Mouse (Mus musculus) CD4-positive, CD25-positive, alpha-beta regulatory T cell, adult 2 months (primary cell): ENCODE results near the gene Plcxd2.

Source experiments
- DNase-seq: peaks from one replicate; pipeline ENCODE4 v3.0.0-alpha.2; 2012; ENCODE audit warnings: low read depth, low spot score

The Plcxd2 gene

DNA sequence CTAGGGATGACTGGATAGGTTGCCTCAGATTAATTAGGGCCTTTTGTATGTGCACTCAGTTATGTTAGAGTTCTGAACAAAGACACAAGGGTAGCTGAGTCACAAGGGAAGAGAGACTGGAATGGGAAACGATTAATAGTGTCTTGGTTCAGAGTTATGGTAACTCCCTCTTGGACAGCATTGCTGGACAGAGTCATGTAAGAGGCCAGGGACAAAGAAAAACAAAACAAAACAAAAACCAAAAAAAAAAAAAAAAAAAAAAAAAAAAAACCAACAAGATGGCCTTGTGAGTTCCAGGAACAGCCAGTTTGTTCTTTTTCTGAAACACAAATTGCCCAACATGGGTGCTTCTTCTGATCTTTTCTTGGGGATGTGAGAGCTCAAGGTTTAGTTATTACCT lies 23.8 kb downstream of the Plcxd2 start:
- DNase-seq, result no peak

DNA sequence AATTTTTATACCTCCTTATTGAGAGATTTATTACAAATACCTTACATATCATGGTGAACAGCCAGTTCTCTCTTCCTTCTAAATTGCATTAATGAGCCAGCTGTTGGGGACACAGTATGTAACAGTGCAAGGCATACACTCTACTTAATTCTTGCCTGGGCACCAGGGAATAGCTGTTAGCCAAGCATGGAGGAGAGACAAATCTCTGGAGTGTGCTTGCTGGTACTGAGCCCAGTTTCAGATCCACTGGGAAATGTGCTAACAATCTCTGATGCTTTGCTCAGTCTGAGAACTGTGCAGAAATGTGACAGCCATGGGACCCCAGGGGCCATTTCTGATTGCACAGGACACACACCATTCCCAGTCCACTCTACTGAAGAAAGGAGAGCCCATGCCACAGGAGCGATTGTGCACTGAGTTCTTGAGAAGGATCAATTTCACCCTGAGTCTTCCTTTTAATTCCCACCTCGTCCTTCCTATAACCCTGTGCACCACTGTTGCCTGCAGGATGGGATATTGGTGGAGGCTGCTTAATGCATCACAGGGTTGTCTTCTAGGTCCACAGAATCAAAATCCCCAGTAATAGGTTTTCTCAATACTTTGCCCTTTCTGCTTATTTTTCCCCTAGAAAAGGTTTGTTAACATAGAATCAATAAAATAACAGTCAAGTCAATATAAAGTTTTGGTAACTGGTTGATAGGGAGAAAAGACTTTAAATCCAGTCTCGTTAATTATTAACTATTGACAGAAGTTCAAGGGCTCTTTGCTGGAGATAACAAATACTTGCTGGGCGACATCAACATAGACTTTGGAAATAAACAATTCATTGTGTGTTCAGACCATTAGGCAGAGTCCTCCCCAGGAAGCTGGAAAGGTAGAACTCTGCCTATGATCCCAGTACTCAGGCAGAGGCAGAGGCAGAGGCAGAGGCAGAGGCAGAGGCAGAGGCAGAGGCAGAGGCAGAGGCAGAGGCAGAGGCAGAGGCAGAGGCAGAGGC lies 25.1 kb downstream of the Plcxd2 start:
- no peak for DNase-seq

DNA sequence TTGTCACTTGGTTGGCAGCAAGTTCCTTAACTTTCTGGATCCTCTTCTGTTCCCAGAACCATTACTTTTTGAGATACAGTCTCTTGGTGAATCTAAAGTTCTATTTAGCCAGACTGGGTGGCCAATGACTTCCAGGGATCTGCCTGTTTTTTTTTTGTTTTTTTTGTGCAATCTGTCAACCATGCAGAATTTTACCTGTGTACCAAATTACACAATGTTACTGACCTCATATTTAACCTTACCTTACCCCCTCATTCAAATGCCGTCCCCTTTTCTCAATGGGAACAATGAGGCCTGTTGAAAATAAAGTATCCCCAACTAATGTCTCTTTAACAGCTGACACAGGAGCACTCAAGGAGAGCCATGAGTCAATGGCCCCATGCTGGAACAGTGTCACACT lies 33.8 kb downstream of the Plcxd2 start:
- DNase-seq, result no peak

DNA sequence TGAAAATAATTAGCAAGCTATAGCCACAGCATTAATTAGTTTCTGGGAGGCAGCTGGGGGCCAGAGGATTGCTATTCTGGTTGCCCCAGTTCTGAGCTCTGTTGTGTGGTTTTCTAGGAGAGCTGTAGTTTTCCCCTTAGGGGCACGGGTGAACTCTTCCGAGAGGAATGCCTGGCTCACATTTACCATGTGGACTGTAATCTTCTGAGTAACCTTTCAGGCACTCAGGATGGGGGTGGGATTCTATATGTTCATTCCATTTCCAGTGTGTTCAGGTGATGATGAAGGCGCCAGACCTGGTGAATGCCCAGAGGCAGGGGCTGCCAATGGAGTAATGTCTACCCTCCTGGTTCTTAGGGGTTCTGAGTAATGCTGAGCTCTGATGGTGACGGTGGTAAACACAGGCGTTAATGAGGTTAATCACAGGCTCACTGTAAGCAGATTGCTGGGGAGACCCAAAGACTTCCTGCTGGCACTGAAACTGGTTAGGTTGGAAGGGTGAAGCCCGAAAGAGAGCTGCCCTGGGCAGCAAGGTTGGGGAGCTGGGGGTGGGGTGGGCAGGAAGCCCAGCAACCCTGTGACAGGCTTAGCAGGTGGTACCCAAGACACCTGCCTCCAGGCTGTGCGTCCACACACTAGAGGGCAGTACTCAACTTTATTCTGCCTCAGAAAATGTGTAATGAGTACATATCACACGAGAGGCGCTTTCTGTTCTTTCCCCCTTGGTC lies 35.9 kb downstream of the Plcxd2 start:
- peak; percentile 49 for DNase-seq

DNA sequence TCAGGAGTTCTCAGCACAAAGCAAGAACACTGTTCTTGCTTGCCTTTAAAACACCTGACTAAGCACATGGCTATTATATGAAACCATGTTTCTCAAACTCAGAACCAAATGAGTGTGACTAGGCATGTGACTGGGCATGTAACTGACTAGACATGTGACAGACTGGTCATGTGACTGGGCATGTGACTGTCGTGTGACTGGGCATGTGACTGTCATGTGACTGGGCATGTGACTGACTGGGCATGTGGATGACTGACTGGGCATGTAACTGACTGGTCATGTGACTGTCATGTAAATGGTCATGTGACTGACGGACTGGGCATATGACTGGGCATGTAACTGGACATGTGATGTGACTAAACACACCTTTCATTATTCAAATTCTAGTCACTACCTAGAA lies 39.8 kb downstream of the Plcxd2 start:
- peak; percentile 42 for DNase-seq

DNA sequence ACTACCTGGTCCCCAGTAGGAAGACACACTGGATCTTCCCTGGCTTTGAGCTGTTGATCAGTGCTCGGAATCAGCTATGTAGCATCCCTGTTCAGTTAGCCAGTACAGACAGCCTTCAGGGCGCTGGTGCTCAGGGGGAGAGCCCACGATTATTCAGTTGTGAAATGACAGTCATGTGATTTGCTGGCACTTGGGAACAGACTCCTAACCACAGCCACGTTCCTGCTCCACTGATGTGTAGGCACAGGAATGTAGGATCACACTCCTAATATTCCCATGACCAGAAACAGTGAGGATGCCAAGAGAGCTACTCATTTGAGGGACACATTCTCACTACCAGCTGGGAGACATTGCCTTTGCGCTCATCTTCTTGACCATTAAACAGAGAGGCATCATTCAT lies 41.3 kb downstream of the Plcxd2 start:
- DNase-seq, result no peak

DNA sequence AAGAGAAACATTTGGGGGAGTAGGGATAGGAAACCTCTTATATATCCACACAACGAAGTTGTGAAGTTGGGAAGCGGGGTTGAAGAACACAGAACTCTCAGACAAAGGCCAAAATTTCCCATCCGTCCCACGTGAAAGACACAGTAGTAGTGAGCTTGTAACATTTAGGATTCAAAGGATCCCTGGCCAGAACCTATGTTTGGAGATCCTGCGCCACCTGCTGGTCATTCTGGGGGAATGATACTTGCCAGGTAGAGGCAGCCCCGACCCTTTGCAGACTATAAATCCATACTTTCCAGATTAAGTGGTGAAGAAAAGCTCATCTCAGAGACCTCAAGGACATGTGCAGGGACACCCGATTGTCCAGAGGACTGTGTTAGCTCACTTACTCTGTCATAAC lies 42.5 kb downstream of the Plcxd2 start:
- peak; percentile 83 for DNase-seq

DNA sequence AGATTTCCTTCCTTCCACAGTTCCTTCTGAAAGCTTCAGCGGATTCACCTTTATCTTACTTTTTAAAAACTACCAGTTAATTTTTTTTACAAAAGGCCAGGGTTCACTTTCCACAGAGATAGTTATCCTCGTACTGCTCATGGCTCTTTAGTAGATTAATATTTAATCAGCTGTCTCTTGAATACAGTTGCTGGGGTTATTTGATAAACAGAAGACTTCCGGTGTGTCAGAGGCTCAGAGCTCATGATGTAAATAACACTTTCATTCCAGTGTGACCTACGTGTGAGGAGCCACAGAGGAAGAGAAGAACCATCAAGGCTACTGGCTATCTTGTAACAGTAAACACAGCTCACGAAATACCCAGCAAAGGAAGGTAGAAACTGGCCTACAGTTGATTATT lies 43.4 kb downstream of the Plcxd2 start:
- no peak for DNase-seq

DNA sequence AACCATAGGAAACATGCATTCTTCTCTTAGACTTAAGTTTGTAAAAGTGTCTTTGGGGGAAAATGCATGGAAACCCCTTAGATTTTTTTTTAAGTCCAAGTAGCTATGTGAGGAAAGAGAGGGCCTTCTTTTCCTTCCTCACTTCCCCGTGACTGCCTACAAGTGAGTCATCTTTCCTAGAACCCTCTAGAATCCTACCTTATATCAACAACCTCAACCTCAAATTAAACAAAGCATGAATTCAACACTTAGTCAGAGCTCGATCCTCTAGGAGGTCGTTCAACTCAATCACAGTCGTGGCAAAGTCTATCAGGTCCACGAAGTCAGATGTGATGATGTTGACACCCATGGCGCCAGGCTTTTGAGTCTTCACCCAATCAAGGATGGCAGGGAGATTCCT lies 45.2 kb downstream of the Plcxd2 start:
- DNase-seq, result no peak

DNA sequence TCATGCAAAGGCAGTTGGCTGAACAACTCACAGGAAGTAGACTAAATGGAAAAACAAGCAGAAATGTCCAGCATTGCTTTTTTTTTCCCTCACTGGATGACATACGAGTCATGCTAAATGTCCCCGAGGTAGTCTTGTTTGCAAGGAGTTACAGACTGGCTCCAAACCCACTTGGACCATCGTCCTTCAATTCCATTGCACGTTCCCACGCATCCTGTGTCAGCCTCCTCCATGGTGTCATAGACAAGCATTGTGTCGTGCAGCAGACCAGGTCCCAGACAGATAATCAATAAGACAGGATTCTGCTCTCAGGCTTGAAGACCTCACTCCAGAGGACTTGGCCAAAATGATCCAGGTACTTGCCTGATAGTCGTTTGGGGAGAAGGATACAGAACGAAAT lies 46.2 kb downstream of the Plcxd2 start:
- no peak for DNase-seq

DNA sequence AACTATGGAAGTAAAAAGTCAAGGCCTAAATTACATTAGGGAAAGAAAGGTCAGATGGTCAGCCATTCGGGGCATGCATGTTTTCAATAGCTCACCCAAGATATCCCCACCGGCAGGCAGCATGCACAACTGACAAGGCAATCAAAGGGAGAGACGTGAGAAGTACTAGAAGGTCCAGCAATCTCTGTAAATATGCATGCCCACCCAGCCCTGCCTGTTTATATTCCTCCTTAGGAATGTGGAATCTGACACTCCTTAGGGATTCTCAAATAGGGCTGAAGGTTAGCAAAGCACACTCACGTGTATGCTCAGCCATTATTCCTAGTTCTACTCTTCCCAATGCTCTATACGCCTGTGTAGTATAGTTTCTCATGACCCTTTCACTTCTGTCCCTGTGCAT lies 46.9 kb downstream of the Plcxd2 start:
- no peak for DNase-seq

DNA sequence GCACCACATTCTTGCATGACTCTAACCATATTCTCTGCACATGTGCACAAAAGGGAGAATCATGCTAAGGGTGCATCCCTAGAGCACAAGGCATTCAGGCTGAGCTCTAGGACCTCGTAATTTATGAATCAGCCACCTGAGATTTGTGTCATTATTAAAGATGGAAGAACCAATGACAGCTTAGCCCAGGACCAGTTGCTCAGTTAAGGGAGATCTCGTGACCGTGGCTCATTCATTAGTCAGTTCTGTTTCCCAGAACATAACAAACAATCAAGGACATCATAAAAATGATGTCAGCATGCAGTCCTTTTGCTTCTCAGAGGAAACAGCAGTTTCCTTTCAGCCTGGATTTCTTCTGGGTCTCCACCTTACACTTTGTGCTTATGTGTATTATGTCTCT lies 49.0 kb downstream of the Plcxd2 start:
- no peak for DNase-seq

DNA sequence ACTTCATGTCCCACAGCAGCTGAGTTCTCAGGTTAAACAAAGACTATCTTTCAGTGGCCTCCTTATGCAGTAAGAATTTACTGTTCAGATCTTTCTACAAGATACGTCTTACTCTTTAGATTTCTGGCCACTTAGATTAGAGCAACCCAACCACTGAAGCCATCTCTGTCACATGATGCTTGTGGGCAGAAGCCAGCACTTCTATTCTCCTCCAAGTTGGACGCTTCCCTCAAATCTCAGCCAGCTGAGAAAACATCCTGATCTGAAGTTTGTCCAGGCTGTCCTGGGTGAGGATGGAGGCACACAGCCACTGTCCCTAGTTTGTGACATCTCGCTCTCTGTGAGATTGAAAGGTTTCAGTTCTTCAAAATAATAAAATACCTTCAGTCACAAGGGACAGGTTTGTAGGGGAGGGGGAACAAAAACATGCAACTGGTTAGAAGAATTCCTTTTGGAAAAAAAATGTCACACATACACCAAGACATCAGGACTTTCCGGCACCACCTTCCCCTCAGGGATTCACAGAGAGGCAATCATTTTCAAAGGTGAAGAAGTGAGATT lies 53.5 kb downstream of the Plcxd2 start:
- no peak for DNase-seq

DNA sequence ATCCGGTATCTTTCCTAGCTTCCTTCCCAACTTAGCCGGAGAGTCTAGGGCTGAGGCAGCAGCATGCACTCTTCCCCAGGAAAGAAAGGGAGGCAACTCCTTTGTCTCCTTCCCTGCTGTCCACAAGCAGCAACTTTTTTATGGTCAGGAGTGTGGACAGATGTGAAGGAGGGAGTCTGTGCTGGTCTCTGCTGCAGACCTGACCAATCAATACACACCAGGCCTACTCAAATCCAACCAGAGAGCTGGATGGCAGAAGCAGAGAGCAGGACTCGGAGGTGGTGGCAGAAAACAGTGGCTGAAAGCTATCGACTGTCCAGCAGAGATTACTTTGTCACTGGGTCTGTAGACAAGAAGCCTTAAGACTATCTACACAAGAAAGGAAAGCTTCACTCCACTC lies 56.6 kb downstream of the Plcxd2 start, which contains the start of gene Phldb2:
Gene Phldb2 (minus strand): TSS at position 205 of the 400 bp plus-strand sequence.
- DNase-seq, result no peak

DNA sequence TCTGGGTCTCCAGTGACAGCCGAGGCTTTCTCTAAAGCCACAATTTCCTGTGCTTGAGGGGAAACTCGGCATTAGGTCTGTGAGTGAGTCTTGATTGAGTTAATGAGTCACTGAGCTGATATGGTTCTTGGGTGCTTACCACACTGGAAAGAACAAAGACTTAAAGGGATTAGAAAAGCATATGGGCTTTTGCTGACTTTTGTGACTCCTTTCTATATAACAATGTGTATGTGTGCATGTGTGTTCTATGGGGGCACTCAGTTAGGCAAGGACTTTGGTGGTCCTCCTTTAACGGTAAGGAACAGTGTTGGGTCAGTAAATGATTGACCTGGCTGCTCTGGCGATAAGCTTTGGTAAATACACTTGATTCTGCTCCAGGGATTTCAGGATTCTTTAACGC lies 57.5 kb downstream of the Plcxd2 start:
- DNase-seq, result peak; percentile 47

DNA sequence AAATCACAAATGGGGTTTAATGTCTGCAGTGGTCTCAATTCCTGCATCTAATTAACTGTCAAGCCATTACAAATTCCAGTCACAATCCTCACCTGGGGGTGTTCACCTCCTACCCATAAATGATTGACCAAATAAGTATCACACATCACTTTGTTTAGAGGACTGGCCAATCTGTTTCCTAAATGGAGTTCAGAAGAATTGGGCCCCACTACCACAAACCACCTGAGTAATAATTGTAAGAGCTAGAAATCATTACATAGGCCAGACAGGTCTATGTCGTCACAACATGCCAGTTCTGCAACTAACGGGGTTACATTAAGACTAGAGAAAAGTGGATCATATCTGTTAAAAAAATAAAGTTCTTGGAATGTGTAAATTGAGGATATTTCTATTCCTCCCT lies 58.0 kb downstream of the Plcxd2 start:
- no peak for DNase-seq

DNA sequence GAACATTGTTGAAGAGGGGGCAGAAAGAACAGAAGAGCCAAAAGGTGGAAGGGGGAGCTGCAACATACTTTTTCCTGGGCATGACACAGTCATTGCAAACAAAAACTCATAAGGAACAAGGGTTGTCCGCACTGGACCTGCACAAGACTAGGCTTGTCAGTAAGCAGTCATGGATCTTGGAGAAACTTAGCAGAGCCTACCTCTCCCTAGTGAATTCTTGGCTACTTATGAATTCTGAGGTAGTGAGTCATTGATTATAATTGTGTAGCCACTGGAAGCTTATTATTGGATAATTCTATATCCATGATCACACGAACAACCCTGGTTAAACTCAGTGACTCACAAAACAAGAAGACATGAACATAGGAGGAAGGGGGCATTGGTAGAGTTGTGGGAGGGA lies 63.7 kb downstream of the Plcxd2 start:
- DNase-seq, result no peak

DNA sequence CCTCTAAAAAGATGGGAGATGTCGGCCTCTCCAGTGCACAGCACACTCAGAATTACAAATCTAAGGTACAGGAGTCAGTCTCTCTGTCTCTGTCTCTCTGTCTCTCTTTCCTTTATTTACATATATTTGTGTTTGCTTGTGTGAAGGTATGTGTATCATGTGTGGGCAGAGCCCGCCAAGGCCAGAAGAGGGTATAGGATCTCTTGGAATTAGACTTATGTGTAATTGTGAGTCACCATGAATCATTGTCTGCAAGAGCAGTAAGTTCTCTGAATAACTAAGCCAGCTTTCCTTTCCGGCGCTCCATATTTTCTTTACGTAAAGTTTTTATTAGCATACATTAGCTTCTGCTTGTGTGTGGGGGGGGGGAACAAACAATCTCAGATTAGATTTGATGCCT lies 64.4 kb downstream of the Plcxd2 start:
- DNase-seq, result no peak

DNA sequence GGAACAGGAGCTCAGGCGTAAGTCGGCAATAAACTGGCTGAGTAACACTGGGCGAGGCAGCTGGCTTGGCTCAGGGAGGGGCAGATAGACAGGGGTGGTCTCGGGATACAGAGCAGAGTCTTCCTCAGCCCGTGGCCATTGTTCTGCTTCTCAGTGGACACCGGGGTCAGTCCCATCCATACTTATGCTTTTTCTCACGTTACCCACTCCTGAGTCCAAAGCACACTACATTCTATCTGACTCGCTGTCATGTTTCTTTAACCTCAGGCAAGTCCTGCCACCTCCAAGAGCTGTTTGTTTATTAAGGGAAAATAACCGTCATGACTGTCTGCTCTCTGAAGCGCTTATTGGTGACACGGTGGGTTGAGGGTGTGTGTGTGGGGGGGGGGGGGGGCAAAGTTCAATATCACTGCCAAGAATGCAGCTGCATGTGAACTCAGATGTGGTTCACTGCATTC lies 64.8 kb downstream of the Plcxd2 start:
- no peak for DNase-seq

DNA sequence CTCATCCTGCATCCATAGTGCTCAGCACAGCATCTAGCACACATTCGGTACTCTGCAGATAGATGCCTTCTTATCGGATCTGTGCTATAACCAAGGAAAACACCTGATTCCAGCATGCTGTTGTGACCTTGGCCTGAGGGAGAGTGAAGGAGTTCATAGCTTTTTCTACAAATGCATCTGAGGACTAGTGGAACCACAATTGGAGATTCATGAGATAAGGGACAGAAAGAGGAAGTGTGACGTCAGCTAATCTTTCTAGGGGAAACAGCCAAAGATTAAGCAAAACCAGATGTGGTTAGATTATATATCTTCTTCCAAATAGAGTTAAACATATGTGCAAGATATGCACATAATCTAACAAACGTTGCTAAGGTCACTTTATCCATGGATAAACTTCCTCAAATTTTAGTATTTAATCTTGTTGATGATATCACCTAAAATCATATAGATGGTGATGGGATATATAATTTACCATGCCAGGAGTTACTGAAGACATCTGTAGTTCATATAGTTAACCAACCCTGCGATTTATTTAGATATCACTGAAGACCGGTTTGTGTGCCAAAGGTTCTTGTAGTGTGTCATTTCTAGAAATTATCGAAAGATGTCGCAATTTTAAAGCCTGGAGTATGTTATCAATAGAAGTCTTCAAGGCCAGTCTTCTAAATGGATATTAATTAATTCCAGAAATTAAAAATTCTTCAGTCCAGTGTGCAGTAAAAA lies 67.7 kb downstream of the Plcxd2 start:
- DNase-seq, result peak; percentile 78

DNA sequence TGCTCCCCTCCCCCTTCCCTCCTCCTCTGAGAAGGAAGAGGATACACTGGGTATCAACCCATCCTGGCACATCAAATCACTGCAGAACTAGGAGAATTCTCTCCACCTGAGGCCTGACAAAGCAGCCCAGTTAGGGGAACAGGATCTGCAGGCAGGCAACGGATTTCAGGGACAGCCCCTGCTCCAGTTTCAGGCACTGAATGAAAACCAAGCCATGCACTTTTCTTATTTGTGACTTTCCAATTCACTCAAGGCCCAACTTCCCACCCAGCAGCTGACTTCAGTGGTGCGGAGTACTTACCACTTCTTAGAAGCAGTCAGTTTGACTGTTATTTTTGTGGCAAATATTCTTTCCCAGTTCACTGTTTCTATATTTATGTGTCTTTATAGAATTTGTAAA lies 69.3 kb downstream of the Plcxd2 start:
- no peak for DNase-seq

DNA sequence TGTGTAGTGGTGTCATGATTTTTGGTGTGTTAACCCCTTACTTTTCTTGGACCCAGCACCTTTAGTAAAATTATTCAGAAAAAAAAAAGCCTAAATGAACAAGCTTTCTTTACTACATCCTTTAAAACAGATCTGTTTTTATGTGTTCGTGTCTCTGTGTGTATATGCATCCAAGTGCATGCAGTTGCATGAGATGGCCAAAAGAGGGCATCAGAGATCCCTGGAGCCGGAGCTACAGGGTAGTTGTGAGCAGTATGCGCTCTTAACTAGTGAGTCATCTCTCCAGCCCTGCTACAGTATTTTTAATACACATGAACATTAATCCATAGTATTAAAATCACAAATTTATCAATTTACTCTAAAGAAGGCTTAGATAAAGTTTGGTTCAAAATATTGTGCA lies 70.6 kb downstream of the Plcxd2 start:
- peak; percentile 16 for DNase-seq
